Mouse (Mus musculus) embryonic fibroblast, embryonic 13.5 days (primary cell): ENCODE measurements around the gene Fermt3.

ENCODE experiments used
- CTCF ChIP-seq: IDR thresholded peaks from 2 replicates; pipeline ENCODE4 v1.5.1; 2011; ENCODE audit warnings: mild to moderate bottlenecking, control low read depth, low read length, moderate library complexity, borderline replicate concordance; ENCODE audit not compliant: insufficient read depth
- POLR2A ChIP-seq: IDR thresholded peaks from 2 replicates; pipeline ENCODE4 v1.6.1; 2011; ENCODE audit warnings: low read depth, mild to moderate bottlenecking, control low read depth, low read length, moderate library complexity

DNA sequence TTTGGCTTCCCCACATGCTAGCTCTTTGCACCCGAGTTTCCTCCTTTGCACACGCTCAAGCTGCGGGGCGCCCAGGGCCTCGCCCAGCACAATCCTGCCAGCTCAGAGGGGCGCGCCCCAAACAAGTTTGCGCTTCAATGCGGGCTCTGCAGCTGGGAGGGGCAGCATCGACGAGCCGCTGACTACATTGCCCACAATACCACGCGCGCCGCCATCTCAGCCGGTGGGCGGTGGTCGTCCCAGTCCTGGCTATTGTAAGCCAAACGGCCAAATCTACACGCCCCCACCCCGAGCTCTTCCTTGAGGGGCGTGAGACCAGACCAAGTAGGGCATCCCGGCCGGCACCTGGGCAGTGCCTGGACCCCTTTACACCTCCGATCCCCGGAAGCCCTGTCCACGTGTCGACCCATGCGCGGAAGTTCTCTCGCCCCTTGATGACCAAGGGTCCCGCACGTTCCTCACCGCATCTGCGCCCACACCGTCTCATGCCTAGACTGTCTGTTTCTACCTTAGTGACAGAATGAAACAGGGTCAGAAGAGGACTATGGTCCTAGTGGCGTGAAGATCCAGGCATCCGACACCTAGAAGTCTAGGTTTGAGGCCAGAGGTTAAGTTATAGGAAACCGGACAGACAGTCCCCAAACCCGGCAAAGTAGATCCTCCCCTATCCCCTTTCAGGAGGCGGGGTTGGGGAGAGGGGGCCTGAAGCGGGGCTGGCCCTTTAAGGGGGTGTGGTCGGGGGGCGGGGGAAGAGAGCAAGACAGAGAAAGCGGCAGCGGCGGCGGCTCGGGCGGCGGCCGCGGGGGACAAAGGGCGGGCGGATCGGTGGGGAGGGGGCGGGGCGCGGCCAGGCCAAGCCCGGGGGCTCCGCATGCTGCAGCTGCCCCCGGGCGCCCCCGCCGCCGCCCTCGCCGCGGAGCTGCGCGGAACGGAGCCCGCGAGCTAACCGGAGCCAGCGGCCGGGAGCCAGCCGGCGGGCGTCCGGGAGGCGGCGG lies 44.8 kb downstream of the Fermt3 start, which contains the start of gene Ppp1r14b:
- peak; percentile 92 for TF ChIP-seq POLR2A
- no peak for TF ChIP-seq CTCF
